Mouse (Mus musculus) fat pad, adult 2 months (tissue): Measurements from ENCODE around the gene Eng.

Experiments used
- DNase-seq: peaks from one replicate; pipeline ENCODE4 v3.0.0-alpha.2; 2011; ENCODE audit warnings: low read depth, low spot score; ENCODE audit errors: extremely low read depth

The Eng gene

DNA sequence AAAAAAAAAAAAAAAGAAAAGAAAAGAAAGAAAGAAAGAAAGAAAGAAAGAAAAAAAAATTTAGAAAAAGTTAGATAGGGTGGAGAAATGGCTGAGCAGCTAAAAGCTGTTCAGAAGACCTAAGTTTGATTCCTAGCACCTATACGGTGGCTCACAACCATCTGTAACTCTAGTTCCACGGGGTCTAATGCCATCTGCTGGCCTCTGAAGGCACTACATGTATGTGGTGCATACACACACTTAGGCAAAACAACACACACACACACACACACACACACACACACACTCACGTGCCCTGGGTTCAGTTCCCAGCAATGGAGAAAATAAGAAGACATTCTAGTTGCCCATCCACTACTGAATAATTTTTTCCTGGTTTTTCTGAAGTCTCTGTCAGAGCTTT, 30.4 kb downstream of the Eng start:
- no peak for DNase-seq

DNA sequence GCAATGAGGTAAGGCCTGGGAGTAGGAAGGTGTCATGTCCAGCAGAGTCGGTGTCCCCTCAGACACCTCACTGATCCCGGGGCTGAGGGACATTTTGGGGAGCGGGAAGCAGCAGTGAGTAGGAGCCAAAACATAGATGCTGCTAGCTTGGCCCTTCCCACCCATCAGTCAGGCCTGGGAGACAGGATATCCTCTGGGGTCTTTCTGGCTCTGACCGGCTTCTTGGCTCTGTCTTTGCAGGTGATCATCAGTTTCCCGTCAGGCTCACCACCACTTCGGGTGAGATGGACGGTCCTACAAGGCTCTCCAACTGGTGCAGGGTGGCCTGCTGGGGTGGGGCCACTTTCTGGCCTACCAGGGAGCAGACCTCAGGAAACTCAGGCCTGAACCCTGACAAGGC, 31.3 kb downstream of the Eng start:
- no peak for DNase-seq

DNA sequence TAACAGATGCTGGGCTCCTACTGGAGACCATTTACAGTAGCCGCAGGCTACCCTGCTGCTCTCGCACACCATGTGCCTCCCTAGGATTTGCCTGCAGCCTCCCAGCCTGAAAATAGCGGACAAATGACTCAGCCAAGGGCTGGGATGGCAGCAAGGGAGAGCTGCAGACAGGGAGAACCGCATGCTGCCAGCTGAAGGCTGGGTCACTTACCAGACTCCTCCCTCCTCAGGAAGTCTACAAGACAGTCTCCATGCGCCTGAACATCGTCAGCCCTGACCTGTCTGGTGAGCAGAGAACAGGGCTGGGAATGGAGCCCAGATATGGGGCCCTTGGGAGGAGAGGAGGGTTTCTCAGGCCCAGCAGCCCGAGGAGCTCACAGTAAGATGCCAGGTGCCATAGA, 33.7 kb downstream of the Eng start:
- no peak for DNase-seq

DNA sequence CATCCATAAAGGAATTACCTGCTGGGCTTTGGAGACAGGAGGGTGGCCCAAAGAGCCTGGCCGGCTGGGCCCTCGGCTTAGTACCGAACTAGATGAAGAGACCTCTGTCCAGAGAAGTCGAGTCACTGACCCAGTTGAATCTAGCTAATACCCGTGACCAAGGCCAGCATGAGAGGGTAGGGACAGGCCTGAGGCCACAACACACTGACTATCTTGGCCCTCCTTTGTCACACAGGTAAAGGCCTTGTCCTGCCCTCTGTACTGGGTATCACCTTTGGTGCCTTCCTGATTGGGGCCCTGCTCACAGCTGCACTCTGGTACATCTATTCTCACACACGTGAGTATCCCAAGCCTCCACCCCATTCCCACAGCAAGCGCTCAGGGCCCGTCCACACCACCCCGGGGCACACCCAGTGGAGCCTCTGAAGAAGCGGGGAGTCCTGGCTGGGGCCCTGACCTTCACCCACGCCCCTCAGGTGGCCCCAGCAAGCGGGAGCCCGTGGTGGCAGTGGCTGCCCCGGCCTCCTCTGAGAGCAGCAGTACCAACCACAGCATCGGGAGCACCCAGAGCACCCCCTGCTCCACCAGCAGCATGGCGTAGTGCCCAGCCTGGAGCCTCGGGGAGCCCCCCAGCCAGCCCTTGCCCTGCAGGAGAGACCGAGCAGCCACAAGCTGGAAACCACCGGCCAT, 34.7 kb downstream of the Eng start:
- DNase-seq: no peak

DNA sequence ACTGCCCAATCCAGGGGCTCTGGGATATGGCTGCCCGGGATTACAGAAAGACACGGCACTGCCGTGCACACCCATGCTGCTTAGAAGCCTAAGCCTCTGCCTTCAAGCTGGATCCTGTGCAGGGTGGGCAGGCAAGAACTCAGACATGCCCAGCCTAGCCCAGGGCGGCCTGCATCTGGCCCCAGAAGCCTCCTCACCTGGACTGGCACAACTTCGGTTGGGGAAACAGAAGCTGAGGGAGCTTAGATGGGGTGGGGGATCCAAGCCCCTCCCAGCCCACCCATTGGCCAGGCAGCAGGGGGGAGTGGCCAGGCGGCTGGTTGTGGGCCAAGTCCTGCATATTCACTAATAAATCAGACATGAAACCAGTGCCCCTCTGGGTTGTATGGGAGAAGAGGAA, 35.4 kb downstream of the Eng start:
- DNase-seq: no peak

DNA sequence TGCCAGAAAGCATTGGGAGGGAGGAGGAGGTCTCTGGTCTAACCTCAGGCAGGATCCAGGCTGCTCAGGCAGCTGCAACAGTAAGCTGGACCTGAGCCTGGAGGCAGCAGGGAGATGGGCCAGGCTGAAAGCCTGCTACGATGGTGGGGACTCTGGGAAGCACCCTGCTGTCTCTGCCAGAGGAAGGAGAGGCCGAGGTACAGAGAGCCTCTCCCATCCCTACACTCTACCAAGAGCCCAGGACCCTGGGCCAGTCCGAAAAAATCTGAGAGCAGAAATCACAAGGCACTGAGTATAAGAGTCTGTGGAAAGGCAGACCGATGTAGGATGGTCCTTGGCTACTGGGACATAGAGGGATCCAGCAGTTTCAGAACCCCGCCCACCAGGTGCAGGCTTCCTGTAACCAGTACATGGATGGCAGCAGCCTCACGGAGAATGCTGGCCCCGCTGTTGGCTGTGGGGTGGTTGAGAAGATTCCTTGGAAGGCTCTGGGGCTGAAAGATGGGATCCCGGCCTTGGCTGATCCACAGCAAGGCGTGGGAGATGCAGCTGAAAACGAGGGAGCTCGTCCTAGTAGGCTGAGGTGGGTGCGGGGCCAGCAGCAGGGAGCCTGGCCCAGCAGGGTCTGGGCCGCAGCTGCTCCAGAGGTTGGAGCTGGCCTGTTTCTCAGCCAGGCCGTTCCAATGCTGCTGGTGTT, 36.5 kb downstream of the Eng start:
- no peak for DNase-seq

DNA sequence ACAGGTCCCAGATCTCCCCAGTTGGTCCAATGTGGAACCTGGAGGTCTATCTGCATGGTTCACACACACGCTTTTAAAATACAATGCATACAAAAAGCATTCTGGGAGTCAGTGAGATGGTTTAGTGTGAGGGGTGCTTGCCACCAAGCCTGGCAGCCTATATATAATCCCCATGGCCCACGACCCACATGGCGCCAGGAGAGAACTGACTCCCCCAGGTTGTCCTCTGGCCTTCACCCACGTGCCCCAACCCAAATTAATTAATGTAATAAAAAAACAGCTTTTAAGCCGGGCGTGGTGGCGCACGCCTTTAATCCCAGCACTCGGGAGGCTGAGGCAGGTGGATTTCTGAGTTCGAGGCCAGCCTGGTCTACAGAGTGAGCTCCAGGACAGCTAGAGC, 37.3 kb downstream of the Eng start:
- DNase-seq: no peak

DNA sequence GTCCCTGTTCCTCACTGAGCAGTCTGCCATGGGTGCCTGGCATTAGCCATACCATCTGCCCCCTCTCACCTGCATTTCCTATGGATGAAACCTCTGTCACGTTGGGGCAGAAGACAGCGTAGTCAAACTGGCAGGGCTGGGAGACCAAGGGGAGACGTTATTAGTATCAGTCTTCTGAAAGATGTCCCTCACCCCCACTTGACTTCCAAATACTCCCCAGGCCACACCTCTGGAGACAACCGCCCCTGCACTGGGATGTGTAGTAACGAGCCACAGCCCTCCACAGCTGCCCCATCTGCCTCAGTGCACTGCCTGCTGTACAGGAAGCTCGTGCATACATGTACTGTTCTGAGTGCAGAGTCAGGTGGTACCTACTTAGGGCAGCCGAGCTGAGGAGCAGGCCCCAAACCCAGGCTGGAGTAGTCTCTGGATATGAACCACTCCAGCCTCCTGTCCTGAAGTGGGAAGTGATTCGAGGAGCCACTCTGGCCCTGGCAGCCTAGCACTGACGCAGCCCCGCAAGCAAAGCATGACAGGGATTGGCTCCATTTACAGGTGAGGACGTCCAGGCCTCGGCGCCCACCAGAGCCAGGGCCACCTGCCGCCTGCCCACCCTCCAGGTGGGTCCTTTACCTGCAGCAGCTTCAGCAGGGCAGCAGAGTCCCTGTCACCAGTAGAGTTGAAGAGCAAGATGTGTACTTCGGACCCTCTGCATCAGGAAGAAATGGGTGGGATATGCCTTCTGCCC, 38.5 kb downstream of the Eng start:
- DNase-seq: no peak

DNA sequence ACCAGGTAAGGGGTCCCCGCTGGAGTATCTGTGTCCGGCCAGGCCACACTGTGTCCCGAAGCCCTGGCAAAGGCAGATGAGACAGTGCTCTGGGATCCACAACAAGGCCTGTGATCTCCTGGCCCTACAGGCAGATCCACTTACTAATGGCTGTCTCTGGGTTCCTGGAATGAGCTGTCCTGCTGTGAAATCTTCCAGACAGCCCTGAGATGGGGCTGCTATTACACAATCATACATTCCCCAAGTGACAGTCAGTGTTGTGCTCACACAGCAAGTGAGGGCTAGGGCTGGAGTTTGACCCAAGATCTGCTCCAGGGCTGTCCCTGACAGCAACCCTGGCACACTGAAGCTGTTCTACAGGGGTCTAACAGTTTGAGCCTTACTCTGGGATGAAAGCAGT, 39.4 kb downstream of the Eng start:
- no peak for DNase-seq

DNA sequence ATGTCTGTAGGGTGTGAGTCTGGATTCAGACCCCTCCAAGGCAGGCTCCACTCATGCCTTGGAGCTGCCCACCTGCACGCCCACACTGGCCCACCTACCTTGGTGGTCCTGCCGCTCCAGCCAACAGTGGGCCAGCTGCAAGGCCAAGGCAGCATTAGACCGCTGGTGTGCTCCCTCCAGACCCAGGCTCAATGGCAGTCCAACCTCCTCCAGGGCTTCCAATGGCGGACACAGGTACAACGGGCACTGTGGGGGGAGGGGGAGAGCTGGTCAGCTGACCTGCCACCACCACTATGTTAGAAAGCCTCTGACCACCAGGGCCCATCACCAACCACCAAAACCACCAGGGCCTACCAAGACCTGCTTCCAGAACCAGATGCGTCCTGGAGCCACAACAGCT, 40.2 kb downstream of the Eng start:
- DNase-seq: no peak

DNA sequence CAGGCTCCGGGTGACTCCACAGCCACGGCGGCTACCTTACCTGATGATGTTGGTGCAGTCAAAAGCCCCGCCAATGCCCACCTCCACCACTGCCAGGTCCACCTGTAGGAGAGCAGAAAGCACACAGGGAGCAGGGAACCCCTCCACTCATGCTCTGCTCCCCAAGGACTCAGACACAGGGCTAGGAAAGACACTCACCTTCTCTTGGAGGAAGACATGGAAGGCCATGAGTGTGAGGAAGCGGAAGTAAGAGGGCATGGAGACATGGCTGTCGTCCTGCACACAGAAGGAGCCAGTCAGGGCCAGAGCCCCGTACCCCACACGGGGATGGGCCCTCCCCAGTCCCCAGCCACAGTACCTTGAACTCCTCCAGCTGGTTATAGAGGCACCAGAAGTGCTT, 41.2 kb downstream of the Eng start:
- DNase-seq: no peak

DNA sequence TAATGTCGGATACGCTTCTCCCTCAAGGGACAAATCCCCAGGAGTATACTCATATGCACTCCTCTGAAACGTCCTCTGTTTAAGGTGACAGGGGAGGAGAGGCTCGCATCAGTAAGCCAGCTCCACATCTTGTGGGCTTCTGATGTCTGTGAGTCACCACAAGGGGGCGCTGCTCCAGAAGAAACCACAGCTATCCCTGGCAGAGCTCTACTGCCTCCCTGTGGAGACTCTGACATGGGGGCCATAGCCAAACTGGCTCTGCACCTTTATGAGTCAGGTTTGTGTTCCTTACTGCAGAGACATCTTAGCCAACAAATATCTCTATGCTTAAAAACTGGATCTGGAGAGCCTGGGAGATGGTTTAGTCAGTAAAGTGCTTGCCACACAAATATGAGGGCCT, 43.0 kb downstream of the Eng start:
- no peak for DNase-seq

DNA sequence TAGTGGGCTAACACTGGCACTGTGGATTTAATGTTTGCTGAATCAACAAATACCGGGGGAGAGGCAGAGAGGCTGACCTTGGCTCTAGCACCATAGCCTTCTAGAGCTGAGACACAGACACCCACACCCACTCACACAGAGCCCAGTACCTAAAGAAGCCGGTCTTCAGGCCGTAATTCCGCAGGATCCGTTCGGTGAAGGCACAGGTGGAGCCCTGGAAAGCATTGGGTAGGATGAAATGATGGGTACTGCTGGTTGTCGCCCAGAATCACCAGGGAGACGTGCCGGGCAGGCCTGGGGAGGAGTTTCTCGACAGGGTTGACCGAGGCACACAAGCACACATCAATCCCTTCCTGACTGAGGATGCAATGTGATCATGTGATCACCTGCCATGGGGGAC, 44.6 kb downstream of the Eng start:
- no peak for DNase-seq

DNA sequence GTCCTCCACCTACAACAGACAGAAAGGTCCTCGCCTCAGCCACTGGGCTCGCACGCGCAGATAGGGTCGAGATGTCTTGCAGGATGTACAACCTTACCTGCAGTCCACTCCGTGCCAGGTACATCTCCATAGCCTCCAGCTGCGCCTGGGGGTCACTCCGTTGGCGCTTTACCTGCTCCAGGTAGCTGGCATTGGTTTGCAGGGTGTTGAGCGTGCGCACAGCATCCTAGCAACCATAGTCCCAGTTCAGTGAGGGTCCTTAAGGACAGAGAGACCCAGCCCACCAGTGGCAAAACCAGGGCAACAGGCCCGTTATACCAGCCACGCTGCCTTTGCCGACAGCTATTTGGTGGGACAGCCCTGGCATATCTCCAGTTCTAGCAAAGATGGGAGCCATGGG, 46.1 kb downstream of the Eng start:
- no peak for DNase-seq

DNA sequence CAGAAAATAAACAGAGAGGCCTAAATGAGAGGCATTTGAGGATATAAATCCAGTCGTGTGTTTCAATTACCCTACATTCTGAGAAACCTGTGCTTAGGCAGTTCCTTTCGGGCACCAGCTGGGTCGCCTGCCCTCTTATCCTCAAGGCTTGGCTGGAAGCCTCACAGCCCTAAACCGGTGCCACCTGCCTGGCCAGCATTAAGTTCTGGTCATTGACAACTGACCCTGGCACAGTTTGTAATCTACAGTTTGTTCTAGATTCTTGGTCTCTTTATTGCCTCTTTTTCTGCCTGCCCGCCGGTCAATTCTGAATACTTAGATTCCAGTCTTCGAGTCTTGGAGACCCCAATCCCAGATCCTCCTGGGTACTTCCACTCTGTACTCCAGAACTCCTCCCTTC, 46.9 kb downstream of the Eng start:
- no peak for DNase-seq

DNA sequence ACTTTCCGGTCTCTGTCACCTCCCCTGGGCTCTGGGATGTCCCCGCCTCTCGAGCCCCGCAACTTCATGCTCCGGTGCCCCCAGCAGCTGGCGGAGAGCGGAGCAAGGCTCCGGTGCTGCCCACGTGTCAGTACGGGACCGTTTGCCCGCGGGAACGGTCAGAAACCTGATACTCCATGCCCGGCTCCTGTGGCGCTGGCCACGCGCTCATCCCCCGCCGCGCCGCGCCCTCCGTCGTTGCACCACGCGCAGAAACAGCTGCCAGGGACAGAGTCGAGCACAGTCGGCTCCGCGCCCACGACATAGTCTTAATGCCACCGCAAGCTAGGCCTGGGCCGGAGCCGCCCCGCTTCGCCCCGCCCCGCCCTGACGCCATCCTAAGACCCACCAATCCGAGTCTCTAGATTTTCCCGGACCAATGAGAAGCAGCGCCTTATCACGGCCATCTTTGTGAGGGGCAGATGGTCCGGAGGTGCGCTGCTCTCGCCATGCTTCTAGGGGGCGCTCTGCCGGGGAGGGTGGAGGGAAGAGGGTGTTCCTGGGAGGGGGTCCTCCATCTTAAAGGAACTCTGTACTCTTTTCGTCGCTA, 47.5 kb downstream of the Eng start:
- DNase-seq: no peak

DNA sequence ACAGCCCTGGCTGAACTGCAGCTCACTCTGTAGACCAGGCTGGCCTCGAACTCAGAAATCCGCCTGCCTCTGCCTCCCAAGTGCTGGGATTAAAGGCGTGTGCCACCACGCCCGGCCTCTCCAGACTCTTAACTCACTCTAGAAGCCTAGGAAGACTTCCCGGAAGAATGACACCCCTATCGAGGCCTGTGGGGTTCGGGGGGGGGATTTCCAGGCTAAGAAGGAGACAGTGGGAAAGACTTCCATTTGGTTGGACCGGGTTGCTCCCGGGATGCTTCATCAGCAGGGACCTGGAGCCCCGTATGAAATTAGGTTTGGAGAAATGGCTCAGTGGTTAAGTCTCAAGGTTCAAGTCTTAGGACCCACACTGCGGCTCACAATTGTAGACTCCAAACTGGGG, 48.3 kb downstream of the Eng start:
- no peak for DNase-seq

DNA sequence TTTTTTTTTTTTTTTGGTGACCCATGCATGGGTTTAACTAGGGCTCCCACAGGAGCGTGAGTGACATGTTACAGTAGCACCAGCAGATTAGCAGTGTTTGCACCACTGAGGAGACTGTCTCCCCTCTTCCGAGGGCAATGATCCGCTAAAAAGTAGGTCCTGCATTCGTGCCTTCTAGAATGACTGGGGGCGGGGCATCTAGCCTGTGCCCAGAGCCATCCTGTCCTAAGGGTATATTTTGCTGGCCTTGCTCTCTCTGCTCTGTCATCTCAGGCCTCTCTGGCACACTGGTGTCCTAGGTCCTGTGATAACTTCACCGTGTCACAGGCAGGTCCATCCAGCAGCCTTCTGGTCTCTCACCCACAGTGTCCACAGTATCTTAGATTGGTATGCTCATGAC, 53.3 kb downstream of the Eng start:
- DNase-seq: no peak

DNA sequence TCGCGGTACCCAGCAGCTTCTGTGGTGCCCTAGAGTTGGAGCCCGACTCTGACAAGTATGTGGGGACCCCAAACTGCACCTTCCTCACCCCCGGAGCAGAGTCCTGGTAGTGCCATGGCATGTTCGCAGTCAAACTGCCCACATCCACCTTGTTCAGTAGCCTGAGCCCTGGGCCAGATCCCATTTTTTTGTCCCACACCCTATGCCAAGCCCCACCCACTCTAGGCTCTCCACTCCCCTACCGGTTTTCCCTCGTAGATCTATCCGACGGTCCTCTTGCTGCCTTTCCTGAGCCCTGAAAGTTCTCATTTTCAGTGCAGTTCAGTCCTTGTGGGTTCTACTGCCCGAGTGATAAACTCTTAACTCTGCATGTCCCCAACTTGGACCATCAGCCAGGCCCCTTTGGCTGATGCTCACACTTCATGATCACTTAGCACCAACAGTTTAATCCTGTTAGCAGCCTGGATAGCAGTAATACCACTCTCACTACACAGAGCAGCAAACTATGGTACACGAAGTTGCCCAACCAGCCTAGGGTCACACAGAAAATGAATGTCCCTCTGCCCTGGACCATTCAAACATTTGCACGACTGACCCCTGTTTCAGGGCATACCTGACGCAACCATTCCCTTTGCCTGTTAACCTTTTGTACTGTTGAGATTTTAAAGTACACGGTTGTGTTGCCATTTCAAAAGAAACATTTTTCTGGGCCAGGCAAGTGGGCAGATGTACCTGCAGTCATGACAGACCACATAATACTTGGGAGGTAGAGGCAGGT, 54.8 kb downstream of the Eng start:
- no peak for DNase-seq

DNA sequence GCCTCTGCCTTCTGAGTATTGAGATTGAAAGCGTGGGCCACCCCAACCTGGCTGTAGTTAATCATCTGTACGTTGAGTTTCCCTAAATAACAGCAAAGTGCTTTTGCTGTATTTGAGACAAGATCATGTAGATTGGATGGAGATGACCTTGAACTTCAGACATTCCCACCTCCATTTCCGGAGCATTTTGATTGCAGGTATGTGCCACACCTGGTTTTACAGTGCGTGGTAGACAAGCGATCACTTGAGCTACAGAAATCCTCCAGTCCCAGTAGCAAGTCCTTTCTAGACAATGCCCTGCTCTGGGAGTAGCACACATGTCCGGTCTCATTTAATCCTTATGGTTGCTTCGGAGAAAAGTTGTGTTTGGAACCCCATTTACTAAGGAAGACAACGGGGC, 56.7 kb downstream of the Eng start:
- no peak for DNase-seq

DNA sequence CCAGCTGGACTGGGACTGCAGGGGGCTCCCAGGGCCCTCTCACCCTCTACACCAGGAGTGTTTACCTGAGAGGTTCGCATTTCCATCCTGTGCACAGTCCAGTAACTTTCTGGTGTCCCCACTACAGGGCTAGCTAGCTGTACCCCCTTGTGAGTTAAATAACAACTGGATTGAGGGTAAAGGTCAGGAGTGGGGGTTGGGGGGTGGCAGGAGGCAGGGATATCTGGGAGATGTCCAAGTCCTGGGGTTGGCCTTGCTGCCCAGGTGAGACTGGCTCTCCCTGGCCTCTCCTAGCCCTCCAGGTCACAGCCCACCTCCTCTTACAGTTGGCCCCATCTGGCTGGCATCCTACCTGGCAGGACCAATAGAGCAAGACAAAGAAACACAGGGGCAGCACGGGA, 57.6 kb downstream of the Eng start, which contains the start of gene Fpgs:
TSS of gene Fpgs (minus strand) at position 125 of the 401 bp plus-strand sequence.
- no peak for DNase-seq
